Mouse (Mus musculus) heart, adult 2 months (tissue): ENCODE results near the gene Rtp4. TPM values are rescaled to one million over a fixed set of nuclear protein-coding genes. Genes with fewer than 3 reads are reported as not detected.

Source experiments
- DNase-seq, 2 experiments: peaks; one replicate each; pipeline ENCODE4 v3.0.0; 2021
- H3K27ac ChIP-seq: fragments of 200-600 bp; 2 replicates; pipeline ENCODE4 v1.8.1; 2022
- H3K27me3 ChIP-seq: fragments of 200-500 bp; 2 replicates; pipeline ENCODE4 v1.6.1; 2012; ENCODE audit warnings: mild to moderate bottlenecking, low read length, inconsistent platforms, mixed read lengths; ENCODE audit not compliant: control insufficient read depth, insufficient read depth
- H3K36me3 ChIP-seq: fragments of 200-500 bp; 2 replicates; pipeline ENCODE4 v1.6.1; 2012; ENCODE audit warnings: low read length, inconsistent platforms; ENCODE audit not compliant: control insufficient read depth, insufficient read depth
- H3K4me1 ChIP-seq: fragments of 200-500 bp; 2 replicates; pipeline ENCODE4 v1.6.1; 2011; ENCODE audit warnings: low read length; ENCODE audit not compliant: control insufficient read depth, insufficient read depth
- H3K4me3 ChIP-seq: fragments of 200-600 bp; 2 replicates; pipeline ENCODE4 v1.8.1; 2022
- H3K79me2 ChIP-seq: fragments of 200-500 bp; replicated peaks from 2 replicates; pipeline ENCODE4 v1.6.1; 2012; ENCODE audit warnings: mild to moderate bottlenecking, inconsistent platforms, low read length, moderate library complexity, mixed read lengths; ENCODE audit not compliant: control insufficient read depth, insufficient read depth
- H3K9ac ChIP-seq: fragments of 200-500 bp; 2 replicates; pipeline ENCODE4 v1.6.1; 2012; ENCODE audit warnings: low read depth, mild to moderate bottlenecking, control low read depth, inconsistent platforms, low read length, mixed read lengths
- CTCF ChIP-seq: fragments of 200-600 bp; IDR thresholded peaks from 2 replicates; pipeline ENCODE4 v1.8.1; 2022; ENCODE audit warnings: antibody characterized with exemption, mild to moderate bottlenecking, moderate library complexity
- EP300 ChIP-seq: fragments of 200-500 bp; IDR thresholded peaks from 2 replicates; pipeline ENCODE4 v1.6.1; 2011; ENCODE audit warnings: low read depth, low read length, control low read depth; ENCODE audit not compliant: insufficient read depth
- POLR2A ChIP-seq: fragments of 200-500 bp; IDR thresholded peaks from 2 replicates; pipeline ENCODE4 v1.6.1; 2011; ENCODE audit warnings: mild to moderate bottlenecking, low read depth, low read length, control low read depth; ENCODE audit not compliant: insufficient read depth
- WGBS: fragments of 180-500 bp; shearing (Covaris S2); methylation state at CpG from one replicate; pipeline ENCODE4 v1.1.7; 2018; 5-methylcytosine and 5-hydroxymethylcytosine counted together
- intact Hi-C: fragments of 180-260 bp; cut with DNase I; formaldehyde crosslinking; loops from one replicate; pipeline ENCODE4 v1.15.1; 2025
- polyA plus RNA-seq: library from polyadenylated mRNA; depleted of rRNA; stranded (reverse); fragments of >200 nt; gene quantifications from 2 replicates; pipeline ENCODE4 v1.2.3, GENCODE M21; 2012
- total RNA-seq, 2 experiments: library from RNA; stranded (reverse); gene quantifications; 2 replicates each; pipeline ENCODE4 v1.2.3; 2021

Rtp4 gene
- total and polyA plus RNA-seq, 3 experiments, result 4.5 to 10.4 (median 4.8) TPM

DNA sequence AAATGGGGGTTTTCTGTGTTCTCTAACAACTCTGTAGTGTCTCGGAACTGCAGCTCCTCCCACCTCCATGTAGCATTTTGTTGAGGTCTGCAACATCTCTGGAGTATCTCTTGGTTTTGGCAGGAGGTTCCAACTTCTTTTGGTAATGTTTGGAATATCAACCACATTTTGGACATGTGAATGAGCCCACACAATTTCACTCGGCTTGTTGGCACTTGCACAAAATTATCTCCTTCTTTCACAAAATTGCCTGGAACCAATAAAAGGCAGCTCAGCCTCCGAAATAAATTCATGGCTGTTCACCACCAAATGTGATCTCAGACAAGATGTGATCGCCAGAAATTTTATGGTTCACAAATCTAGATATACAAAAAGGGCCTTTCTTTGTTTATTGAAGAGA is 9.1 kb downstream of the Rtp4 start:
- H3K27me3 ChIP-seq, result no peaks in the 10 kb centered on the region
- no peaks in the 10 kb centered on the region for H3K79me2 ChIP-seq
- H3K36me3 ChIP-seq, result no peaks in the 10 kb centered on the region
- no peak for DNase-seq
- 73% methylated on average over 4 of the region's 4 CpGs for WGBS
- no peak for TF ChIP-seq CTCF
- no peak for TF ChIP-seq EP300
- H3K4me3 ChIP-seq, result no peak overlapping the region
- intact Hi-C loops, result loop anchor here (5.0 kb wide), 1 partner anchor 62 kb away; no protein-coding TSS in a partner anchor
- H3K9ac ChIP-seq, result no peak overlapping the region
- no peaks in the 10 kb centered on the region for H3K4me1 ChIP-seq
- no peak overlapping the region for H3K27ac ChIP-seq

DNA sequence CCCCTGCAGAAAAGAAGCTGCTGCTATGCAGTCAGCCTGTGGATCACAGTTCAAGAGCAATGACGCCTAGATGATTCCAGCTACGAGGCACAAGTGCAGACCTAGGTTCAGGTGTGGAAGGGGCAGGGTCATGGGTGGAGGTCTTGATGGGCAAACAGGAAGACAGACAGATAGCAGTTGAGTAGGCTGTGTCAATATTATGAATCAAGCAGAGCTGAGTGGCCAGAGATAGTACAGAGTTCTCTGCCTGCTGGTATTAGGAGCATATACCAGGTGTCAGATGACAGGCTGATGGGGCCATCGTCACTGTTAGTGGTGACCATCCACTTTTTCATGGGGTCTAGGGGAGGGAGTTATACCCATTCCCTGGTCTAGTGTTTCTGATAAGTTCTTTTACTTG is 13.6 kb downstream of the Rtp4 start:
- no peak for DNase-seq
- no peak overlapping the region for H3K27ac ChIP-seq
- TF ChIP-seq POLR2A, result no peak
- TF ChIP-seq CTCF, result no peak
- no peak for TF ChIP-seq EP300
- H3K27me3 ChIP-seq, result no peaks in the 10 kb centered on the region
- H3K36me3 ChIP-seq, result no peaks in the 10 kb centered on the region
- no peak overlapping the region for H3K9ac ChIP-seq
- 71% methylated on average over 3 of the region's 3 CpGs for WGBS
- H3K4me3 ChIP-seq, result no peak overlapping the region
- intact Hi-C loops, result no loop called here
- H3K4me1 ChIP-seq, result no peaks in the 10 kb centered on the region
- no peaks in the 10 kb centered on the region for H3K79me2 ChIP-seq

DNA sequence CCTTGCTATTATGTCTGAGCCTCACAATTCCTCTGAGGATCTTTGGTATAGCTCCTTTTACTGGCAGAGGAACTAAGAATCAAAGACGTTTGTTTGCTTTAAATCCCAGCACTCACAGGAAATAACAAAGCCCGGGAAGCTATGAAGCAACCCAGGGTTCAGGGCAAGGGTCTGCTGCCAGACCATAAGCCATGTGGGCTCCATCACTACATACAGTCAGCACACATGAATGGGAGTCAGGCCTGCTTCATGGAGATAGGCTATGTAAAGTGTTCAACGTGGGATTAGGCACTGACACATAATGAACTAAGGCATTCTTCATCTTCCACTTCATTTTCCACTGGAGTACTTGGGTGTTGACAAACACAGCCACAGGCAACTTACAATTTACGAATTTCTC is 21.0 kb downstream of the Rtp4 start:
- intact Hi-C loops, result no loop called here
- Histone ChIP-seq H3K27me3 (no peaks in the 10 kb centered on the region), H3K9ac (no peak overlapping the region), H3K27ac (no peak overlapping the region), H3K79me2 (no peaks in the 10 kb centered on the region), H3K36me3 (no peaks in the 10 kb centered on the region), H3K4me1 (no peaks in the 10 kb centered on the region), H3K4me3 (no peak overlapping the region)
- TF ChIP-seq POLR2A, result no peak
- no peak for TF ChIP-seq EP300
- no peak for TF ChIP-seq CTCF
- no peak for DNase-seq
- WGBS, result 41% methylated on average over 4 of the region's 4 CpGs

DNA sequence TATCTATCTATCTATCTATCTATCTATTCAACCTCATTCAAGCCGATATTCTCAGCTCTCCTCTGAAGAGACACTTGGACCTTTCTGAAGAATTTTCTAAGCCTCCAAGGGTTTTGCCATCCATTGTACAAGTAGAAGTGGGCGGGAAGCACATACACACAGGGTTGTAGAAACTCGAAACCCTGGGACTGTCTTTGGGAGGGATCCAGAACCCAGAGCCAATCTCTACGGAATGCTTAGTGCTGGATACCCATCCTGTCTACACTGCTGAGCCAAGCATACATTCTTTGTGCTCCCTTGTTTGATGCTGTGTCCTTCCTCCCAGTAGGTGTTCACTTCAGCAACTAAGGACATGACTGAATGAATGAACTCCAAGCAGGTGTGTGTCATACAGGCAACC is 22.8 kb downstream of the Rtp4 start:
- Histone ChIP-seq H3K4me1 (no peaks in the 10 kb centered on the region), H3K4me3 (no peak overlapping the region), H3K27me3 (no peaks in the 10 kb centered on the region), H3K27ac (no peak overlapping the region), H3K9ac (no peak overlapping the region), H3K36me3 (no peaks in the 10 kb centered on the region), H3K79me2 (no peaks in the 10 kb centered on the region)
- intact Hi-C loops, result no loop called here
- no peak for DNase-seq
- TF ChIP-seq POLR2A (no peak), CTCF (no peak), EP300 (no peak)
- 54% methylated on average over 4 of the region's 4 CpGs for WGBS

DNA sequence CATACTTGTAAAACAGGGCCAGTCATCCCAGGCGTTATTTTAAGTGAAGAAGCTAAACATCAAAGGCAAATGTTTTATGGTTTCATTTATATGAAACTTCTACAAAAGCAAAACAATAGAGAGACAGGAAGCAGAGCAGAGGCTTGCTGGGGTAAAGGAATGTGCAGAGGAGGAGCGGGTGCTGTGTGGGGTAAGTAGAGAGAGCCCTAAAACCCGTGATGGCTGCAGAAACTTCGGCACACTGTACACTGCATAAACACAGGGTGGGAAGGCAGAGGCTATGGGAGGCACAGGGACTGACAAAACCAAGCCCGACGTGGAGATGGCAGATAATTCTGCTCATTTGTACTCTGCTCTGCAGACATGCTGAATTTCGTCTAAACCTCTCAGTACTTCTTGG is 24.3 kb downstream of the Rtp4 start:
- intact Hi-C loops, result no loop called here
- no peaks in the 10 kb centered on the region for H3K36me3 ChIP-seq

DNA sequence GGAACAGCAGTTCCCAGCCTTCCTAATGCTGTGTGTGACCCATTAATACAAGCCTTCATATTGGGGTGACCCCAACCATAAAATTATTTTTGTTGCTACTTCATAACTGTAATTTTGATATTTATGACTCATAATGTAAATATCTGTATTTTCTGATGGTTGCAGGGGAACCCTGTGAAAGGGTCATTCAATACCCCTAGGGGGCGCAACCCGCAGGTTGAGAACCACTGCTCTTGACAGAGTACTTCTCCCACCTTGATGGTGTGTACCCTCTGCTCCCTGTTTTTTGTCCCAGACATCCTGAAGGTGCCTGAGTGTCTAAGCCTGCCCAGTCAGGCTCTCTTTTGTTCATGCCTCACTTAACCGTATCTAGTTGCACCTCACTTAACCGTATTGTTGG is 27.7 kb downstream of the Rtp4 start:
- 90% methylated on average over 4 of the region's 4 CpGs for WGBS
- TF ChIP-seq POLR2A, result no peak
- TF ChIP-seq CTCF, result peak; percentile 45
- intact Hi-C loops, result no loop called here
- DNase-seq, result no peak
- Histone ChIP-seq H3K27me3 (no peaks in the 10 kb centered on the region), H3K9ac (no peak overlapping the region), H3K4me3 (no peak overlapping the region), H3K79me2 (no peaks in the 10 kb centered on the region), H3K27ac (no peak overlapping the region), H3K4me1 (no peaks in the 10 kb centered on the region), H3K36me3 (no peaks in the 10 kb centered on the region)

More for the DNA sequence above, 24.3 kb downstream of the Rtp4 start:
- Histone ChIP-seq H3K27me3 (no peaks in the 10 kb centered on the region), H3K9ac (no peak overlapping the region), H3K4me1 (no peaks in the 10 kb centered on the region), H3K4me3 (no peak overlapping the region), H3K79me2 (no peaks in the 10 kb centered on the region), H3K27ac (no peak overlapping the region)
- WGBS, result 57% methylated on average over 7 of the region's 7 CpGs
- DNase-seq, result no peak
- TF ChIP-seq POLR2A, result no peak
- no peak for TF ChIP-seq EP300
- no peak for TF ChIP-seq CTCF
